Mouse (Mus musculus) MEL (cell line): ENCODE measurements around the gene 1810046K07Rik. TPM values are rescaled to one million over a fixed set of nuclear protein-coding genes. Genes with fewer than 3 reads are reported as not detected.

Experiments used
- DNase-seq: peaks from one replicate; pipeline ENCODE4 v3.0.0; 2011; ENCODE audit warnings: low read depth, low spot score
- H3K27ac ChIP-seq: 2 replicates; pipeline ENCODE4 v1.5.1; 2012; ENCODE audit warnings: low read depth, mild to moderate bottlenecking, control low read depth, low read length, moderate library complexity; ENCODE audit not compliant: control insufficient read depth
- H3K27me3 ChIP-seq, 2 experiments: fragments of 150-350 bp in 1 of 2; sonication (generic) in 1 of 2; 2 replicates each; pipeline ENCODE4 v1.6.1; 2012; ENCODE audit warnings: low read length in 2 of 2, mild to moderate bottlenecking in 2 of 2, improper control_type of control experiment in 1 of 2, moderate library complexity in 1 of 2; ENCODE audit not compliant: insufficient read depth in 2 of 2, control insufficient read depth in 1 of 2
- H3K36me3 ChIP-seq, 2 experiments: 2 replicates each; pipeline ENCODE4 v1.6.1; 2012 to 2014; ENCODE audit warnings: low read length in 2 of 2, improper control_type of control experiment in 1 of 2, inconsistent platforms in 1 of 2, mild to moderate bottlenecking in 1 of 2; ENCODE audit not compliant: insufficient read depth in 2 of 2, control insufficient read depth in 1 of 2
- H3K4me1 ChIP-seq, 2 experiments: fragments of 150-350 bp in 1 of 2; sonication (generic) in 1 of 2; 2 replicates each; pipeline ENCODE4 v1.6.1; 2012; ENCODE audit warnings: low read length in 2 of 2, improper control_type of control experiment in 1 of 2, mild to moderate bottlenecking in 1 of 2; ENCODE audit not compliant: insufficient read depth in 2 of 2, control insufficient read depth in 1 of 2
- H3K4me3 ChIP-seq, 2 experiments: fragments of 150-350 bp in 1 of 2; sonication (generic) in 1 of 2; 2 replicates each; pipeline ENCODE4 v1.5.1; 2012; ENCODE audit warnings: low read depth in 2 of 2, low read length in 2 of 2, mild to moderate bottlenecking in 2 of 2, moderate library complexity in 2 of 2, control low read depth in 1 of 2, improper control_type of control experiment in 1 of 2; ENCODE audit not compliant: control insufficient read depth in 1 of 2, insufficient read depth in 1 of 2
- H3K79me2 ChIP-seq: 2 replicates; pipeline ENCODE4 v1.6.1; 2012; ENCODE audit warnings: mild to moderate bottlenecking, low read length, moderate library complexity; ENCODE audit not compliant: control insufficient read depth, poor library complexity, insufficient read depth
- H3K9ac ChIP-seq: 2 replicates; pipeline ENCODE4 v1.6.1; 2012; ENCODE audit warnings: low read depth, mild to moderate bottlenecking, control low read depth, low read length, moderate library complexity; ENCODE audit not compliant: control insufficient read depth, poor library complexity, severe bottlenecking
- H3K9me3 ChIP-seq: fragments of 150-350 bp; sonication (generic); replicated peaks from 2 replicates; pipeline ENCODE4 v1.6.1; 2012; ENCODE audit warnings: mild to moderate bottlenecking, low read length, improper control_type of control experiment, moderate library complexity; ENCODE audit not compliant: insufficient read depth
- BHLHE40 ChIP-seq: IDR thresholded peaks from 2 replicates; pipeline ENCODE4 v1.6.1; 2012; ENCODE audit warnings: low read depth, mild to moderate bottlenecking, inconsistent platforms, low read length, improper control_type of control experiment, borderline replicate concordance
- CTCF ChIP-seq, 3 experiments: IDR thresholded peaks in 2 of 3; conservative IDR thresholded peaks in 1 of 3; 2 replicates each; pipeline ENCODE4 v1.5.1; 2011 to 2012; ENCODE audit warnings: low read length in 3 of 3, low read depth in 2 of 3, mild to moderate bottlenecking in 2 of 3, improper control_type of control experiment in 1 of 3, inconsistent platforms in 1 of 3, mixed read lengths in 1 of 3, moderate library complexity in 1 of 3; ENCODE audit not compliant: control insufficient read depth in 1 of 3, insufficient read depth in 1 of 3, poor library complexity in 1 of 3, severe bottlenecking in 1 of 3
- E2F4 ChIP-seq: IDR thresholded peaks from 2 replicates; pipeline ENCODE4 v1.6.1; 2011; ENCODE audit warnings: low read depth, low read length, improper control_type of control experiment, borderline replicate concordance
- EP300 ChIP-seq, 2 experiments: IDR thresholded peaks; 2 replicates each; pipeline ENCODE4 v1.6.1; 2011; ENCODE audit warnings: improper control_type of control experiment in 2 of 2, low read length in 2 of 2, low read depth in 1 of 2, mild to moderate bottlenecking in 1 of 2
- GABPA ChIP-seq: IDR thresholded peaks from 2 replicates; pipeline ENCODE4 v1.6.1; 2012; ENCODE audit warnings: low read depth, mild to moderate bottlenecking, inconsistent platforms, low read length, improper control_type of control experiment, moderate library complexity
- MXI1 ChIP-seq: IDR thresholded peaks from 2 replicates; pipeline ENCODE4 v1.6.1; 2011; ENCODE audit warnings: mild to moderate bottlenecking, low read depth, low read length, improper control_type of control experiment
- MYC ChIP-seq: IDR thresholded peaks from 2 replicates; pipeline ENCODE4 v1.6.1; 2011; ENCODE audit warnings: low read depth, mild to moderate bottlenecking, low read length, improper control_type of control experiment, moderate library complexity
- NRF1 ChIP-seq: IDR thresholded peaks from 2 replicates; pipeline ENCODE4 v1.6.1; 2014; ENCODE audit warnings: low read depth, mild to moderate bottlenecking, inconsistent platforms, low read length, improper control_type of control experiment, moderate library complexity; ENCODE audit not compliant: poor library complexity, insufficient read depth, severe bottlenecking
- POLR2AphosphoS5 ChIP-seq: IDR thresholded peaks from 2 replicates; pipeline ENCODE4 v1.6.1; 2012; ENCODE audit warnings: low read depth, borderline replicate concordance, mild to moderate bottlenecking, inconsistent platforms, low read length, moderate library complexity, mixed read lengths
- RAD21 ChIP-seq: IDR thresholded peaks from 2 replicates; pipeline ENCODE4 v1.6.1; 2011; ENCODE audit warnings: mild to moderate bottlenecking, low read depth, low read length, improper control_type of control experiment
- SIN3A ChIP-seq: IDR thresholded peaks from 2 replicates; pipeline ENCODE4 v1.6.1; 2012; ENCODE audit warnings: low read length, improper control_type of control experiment, inconsistent platforms
- SMC3 ChIP-seq: IDR thresholded peaks from 2 replicates; pipeline ENCODE4 v1.6.1; 2011; ENCODE audit warnings: low read depth, low read length, improper control_type of control experiment
- TAL1 ChIP-seq: IDR thresholded peaks from 2 replicates; pipeline ENCODE4 v1.6.1; 2012; ENCODE audit warnings: mild to moderate bottlenecking, inconsistent platforms, low read length, moderate library complexity, mixed read lengths
- TBP ChIP-seq: IDR thresholded peaks from 2 replicates; pipeline ENCODE4 v1.8.0; 2011; ENCODE audit warnings: low read depth, low read length, improper control_type of control experiment
- UBTF ChIP-seq: IDR thresholded peaks from 2 replicates; pipeline ENCODE4 v1.6.1; 2012; ENCODE audit warnings: low read depth, mild to moderate bottlenecking, inconsistent platforms, low read length, improper control_type of control experiment, moderate library complexity, borderline replicate concordance; ENCODE audit not compliant: insufficient read depth
- USF1 ChIP-seq: IDR thresholded peaks from 2 replicates; pipeline ENCODE4 v1.6.1; 2014; ENCODE audit warnings: low read depth, mild to moderate bottlenecking, inconsistent platforms, low read length, improper control_type of control experiment, moderate library complexity
- ZC3H11A ChIP-seq: IDR thresholded peaks from 2 replicates; pipeline ENCODE4 v1.6.1; 2012; ENCODE audit warnings: low read depth, mild to moderate bottlenecking, inconsistent platforms, low read length, improper control_type of control experiment
- polyA plus RNA-seq, 2 experiments: library from polyadenylated mRNA; stranded (reverse) in 1 of 2; unstranded in 1 of 2; fragments of >175 nt in 1 of 2; fragments of >200 nt in 1 of 2; gene quantifications; 2 replicates each; pipeline versions ENCODE4 v1.2.1 to v1.2.4; 2012; ENCODE audit warnings: low replicate concordance in 2 of 2, low read depth in 1 of 2; ENCODE audit not compliant: insufficient read length in 2 of 2, insufficient read depth in 1 of 2, missing spikeins in 1 of 2
- total RNA-seq: library from RNA; depleted of rRNA; stranded (reverse); fragments of 300-350 nt; gene quantifications from 2 replicates; pipeline ENCODE4 v1.2.3, GENCODE M21; 2012

1810046K07Rik gene
- total and polyA plus RNA-seq, 3 experiments = not detected

GRCm38 (mm10) chr9:51349422-51349821 lies 20.7 kb upstream of the 1810046K07Rik start (continued):
- no peak for TF ChIP-seq E2F4
- no peak for TF ChIP-seq POLR2AphosphoS5
- TF ChIP-seq MYC = no peak

- H3K36me3 ChIP-seq = no peaks in the 10 kb centered on the region
- H3K4me3 ChIP-seq = no peak overlapping the region
- no peaks in the 10 kb centered on the region for H3K79me2 ChIP-seq
- TF ChIP-seq GABPA (no peak), TAL1 (no peak), EP300 (IDR thresholded peaks at IDR 0.05; ENCODE audit: low read depth in 1 of 2, low read length in 2 of 2) (no peak), NRF1 (no peak), BHLHE40 (no peak), SMC3 (no peak)
- no peaks in the 10 kb centered on the region for H3K4me1 ChIP-seq
- DNase-seq = no peak
- H3K27me3 ChIP-seq = peaks cover 2 to 6% of the 10 kb centered on the region in 2 experiments
- H3K9me3 ChIP-seq = no peaks in the 10 kb centered on the region
- no peak overlapping the region for H3K9ac ChIP-seq
- H3K27ac ChIP-seq = no peak overlapping the region
Measured at GRCm38 (mm10) chr9:51345768-51346167, 17.1 kb upstream of the 1810046K07Rik start.

- Histone ChIP-seq H3K27ac (no peak overlapping the region), H3K4me1 (peaks cover 0 to 3% of the 10 kb centered on the region in 2 experiments; a peak in 1 of 4 replicates), H3K9me3 (no peaks in the 10 kb centered on the region), H3K79me2 (no peaks in the 10 kb centered on the region), H3K27me3 (no peaks in the 10 kb centered on the region; a peak in 2 of 4 replicates), H3K36me3 (peaks cover 0 to 2% of the 10 kb centered on the region in 2 experiments; a peak in 1 of 4 replicates), H3K9ac (no peak overlapping the region), H3K4me3 (no peak overlapping the region)
- peak; percentile 84 for DNase-seq
- no peak for TF ChIP-seq UBTF
- peak; percentile 94 for TF ChIP-seq RAD21
- TF ChIP-seq CTCF (IDR thresholded peaks at IDR 0.05 in 2 of 3, conservative IDR thresholded peaks at IDR 0.05 in 1 of 3; ENCODE audit: control insufficient read depth in 1 of 3, insufficient read depth in 1 of 3, low read depth in 2 of 3, low read length in 3 of 3, poor library complexity in 1 of 3, severe bottlenecking in 1 of 3) = peak; percentile 79 to 99 (median 92)
- TF ChIP-seq SMC3 = peak; percentile 90
- TF ChIP-seq ZC3H11A = peak; percentile 80
- no peak for TF ChIP-seq SIN3A
- TF ChIP-seq TBP = 0 out of 2 replicates have a peak, but pooled peaks have one; percentile 27
- TF ChIP-seq USF1 = no peak
- no peak for TF ChIP-seq MXI1
Measured at GRCm38 (mm10) chr9:51335294-51336010, 6.7 kb upstream of the 1810046K07Rik start.
